Mouse (Mus musculus): ENCODE data around the gene Anks1. TPM values are rescaled to one million over a fixed set of nuclear protein-coding genes. Genes with fewer than 3 reads are reported as not detected.
"Not testable (repeated sequence)": the region's sequence is repeated elsewhere in the genome, so short reads cannot be mapped to it uniquely, and the experiment has no call there.

Anks1 gene
- polyA plus RNA-seq, 1 experiment from 2014 or later: 11.3 TPM

DNA sequence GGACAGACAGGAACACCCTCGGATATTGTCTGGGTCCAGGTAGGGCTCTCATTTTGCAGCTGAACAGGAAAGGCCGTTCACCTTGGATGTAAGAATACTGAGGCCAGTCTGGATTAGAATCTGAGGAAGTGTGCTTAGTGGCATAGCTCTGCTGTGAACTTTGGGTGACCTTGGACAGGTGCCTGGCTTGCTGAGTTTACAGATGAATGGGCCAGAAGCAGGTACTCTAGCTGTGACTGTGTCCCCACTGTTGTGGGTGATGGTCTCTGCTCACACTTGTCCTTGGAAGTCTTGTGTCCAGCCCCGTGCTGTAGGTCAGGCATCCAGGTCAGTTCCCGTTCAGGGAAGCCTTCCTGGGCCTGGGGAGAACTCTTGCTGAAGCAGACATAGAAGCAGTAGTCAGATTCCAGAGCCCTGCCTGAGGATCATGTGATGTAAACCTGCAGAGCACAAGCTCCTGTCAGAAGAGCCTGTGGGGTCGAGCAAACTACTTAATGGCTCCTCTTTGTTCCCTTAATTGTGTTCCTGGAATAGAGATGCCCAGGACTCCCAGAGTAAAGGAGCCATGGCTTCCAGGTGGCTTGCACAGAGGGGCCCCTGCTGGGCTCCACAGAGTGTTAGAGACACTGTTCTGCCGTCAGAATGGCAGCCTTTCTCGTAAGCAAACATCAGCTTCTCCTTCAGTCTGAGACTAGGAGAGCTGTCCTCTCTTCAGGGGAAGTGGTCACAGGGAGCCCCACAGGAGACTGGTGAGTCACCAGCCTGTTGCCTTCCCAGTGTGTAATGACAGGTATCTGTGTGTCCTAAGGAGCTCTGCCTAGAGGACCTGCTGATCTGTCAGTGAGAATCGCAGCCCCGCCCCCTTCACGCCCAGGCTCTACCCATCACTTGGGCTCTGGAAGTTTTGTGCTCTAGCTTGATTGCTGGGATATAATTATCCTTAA is 85.2 kb downstream of the Anks1 start:
- H3K4me3 ChIP-seq (replicated peaks; ENCODE audit: low read depth, low read length): no peak overlapping the region
- 58% methylated on average over 10 of the region's 10 CpGs for WGBS
- H3K9me3 ChIP-seq (replicated peaks; ENCODE audit: low read length): no peaks in the 10 kb centered on the region
- H3K27me3 ChIP-seq (ENCODE audit: insufficient read depth, low read length): no peaks in the 10 kb centered on the region
- no peak for TF ChIP-seq CTCF (IDR thresholded peaks at IDR 0.05; ENCODE audit: low read depth)
- peaks cover 56% of the 10 kb centered on the region for H3K36me3 ChIP-seq (ENCODE audit: insufficient read depth, low read length)
- H3K4me1 ChIP-seq (replicated peaks; ENCODE audit: insufficient read depth, low read length): no peaks in the 10 kb centered on the region; the same call in 1 of the 2 replicates
- DNase-seq (ENCODE audit: low spot score) (no peak), ATAC-seq (replicated peaks; ENCODE audit: low FRiP score, low read depth) (no peak)
- H3K27ac ChIP-seq: peak overlapping the region; percentile 62; the same call in 1 of the 2 replicates
- no peak overlapping the region for H3K4me2 ChIP-seq (ENCODE audit: low read length)
- H3K9ac ChIP-seq (ENCODE audit: low read depth, low read length): no peak overlapping the region

DNA sequence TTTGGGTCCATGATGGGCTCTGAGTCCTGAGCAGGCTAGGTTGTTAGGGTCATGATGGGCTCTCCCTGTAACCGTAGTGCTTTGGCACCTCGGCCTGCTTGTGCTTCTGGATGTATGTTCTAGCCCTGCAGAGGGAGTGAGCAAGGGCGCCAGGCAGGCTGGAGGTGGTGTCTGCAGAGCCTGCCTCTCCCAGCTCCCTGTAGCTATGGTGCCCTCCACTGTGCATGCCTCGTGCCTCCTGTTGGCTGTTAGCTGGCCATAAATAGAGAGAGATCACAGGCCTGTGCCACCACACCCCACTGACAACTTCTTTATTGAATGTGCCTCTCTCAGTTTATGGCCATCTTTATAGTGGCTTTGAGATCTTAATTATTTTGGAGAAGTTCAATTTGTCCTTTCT is 87.2 kb downstream of the Anks1 start:
- no peak overlapping the region for H3K4me2 ChIP-seq (ENCODE audit: low read length)
- no peak for ATAC-seq (replicated peaks; ENCODE audit: low FRiP score, low read depth)
- peaks cover 42% of the 10 kb centered on the region for H3K36me3 ChIP-seq (ENCODE audit: insufficient read depth, low read length)
- WGBS: 63% methylated on average over 4 of the region's 4 CpGs
- no peak for TF ChIP-seq CTCF (IDR thresholded peaks at IDR 0.05; ENCODE audit: low read depth)
- H3K4me1 ChIP-seq (replicated peaks; ENCODE audit: insufficient read depth, low read length): no peaks in the 10 kb centered on the region; the same call in 1 of the 2 replicates
- H3K27ac ChIP-seq: no peak overlapping the region
- no peak overlapping the region for H3K9ac ChIP-seq (ENCODE audit: low read depth, low read length)
- DNase-seq (ENCODE audit: low spot score): no peak
- no peaks in the 10 kb centered on the region for H3K9me3 ChIP-seq (replicated peaks; ENCODE audit: low read length)
- H3K27me3 ChIP-seq (ENCODE audit: insufficient read depth, low read length): no peaks in the 10 kb centered on the region
- no peak overlapping the region for H3K4me3 ChIP-seq (replicated peaks; ENCODE audit: low read depth, low read length)

DNA sequence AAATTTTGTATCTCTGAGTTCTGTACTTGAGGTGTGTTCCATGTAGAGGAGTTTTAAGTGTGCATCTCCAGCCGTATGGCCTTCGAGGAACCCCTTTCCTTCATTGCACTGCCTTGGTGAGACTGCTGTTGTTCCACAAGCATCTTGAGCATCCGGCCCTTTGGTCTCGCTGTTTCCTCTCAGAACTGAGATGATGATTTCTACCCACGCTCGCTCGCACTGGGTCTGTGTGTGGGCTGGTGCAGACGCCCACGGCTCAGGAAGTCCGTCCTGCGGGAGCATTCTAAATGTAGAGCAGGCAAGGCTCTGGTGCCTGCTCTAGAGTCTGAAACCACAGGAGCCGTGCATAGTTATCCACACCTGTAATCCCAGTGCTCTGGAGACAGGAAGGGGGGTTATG is 88.1 kb downstream of the Anks1 start:
- no peak for ATAC-seq (replicated peaks; ENCODE audit: low FRiP score, low read depth)
- peaks cover 33% of the 10 kb centered on the region for H3K36me3 ChIP-seq (ENCODE audit: insufficient read depth, low read length)
- WGBS: 34% methylated on average over 12 of the region's 12 CpGs

DNA sequence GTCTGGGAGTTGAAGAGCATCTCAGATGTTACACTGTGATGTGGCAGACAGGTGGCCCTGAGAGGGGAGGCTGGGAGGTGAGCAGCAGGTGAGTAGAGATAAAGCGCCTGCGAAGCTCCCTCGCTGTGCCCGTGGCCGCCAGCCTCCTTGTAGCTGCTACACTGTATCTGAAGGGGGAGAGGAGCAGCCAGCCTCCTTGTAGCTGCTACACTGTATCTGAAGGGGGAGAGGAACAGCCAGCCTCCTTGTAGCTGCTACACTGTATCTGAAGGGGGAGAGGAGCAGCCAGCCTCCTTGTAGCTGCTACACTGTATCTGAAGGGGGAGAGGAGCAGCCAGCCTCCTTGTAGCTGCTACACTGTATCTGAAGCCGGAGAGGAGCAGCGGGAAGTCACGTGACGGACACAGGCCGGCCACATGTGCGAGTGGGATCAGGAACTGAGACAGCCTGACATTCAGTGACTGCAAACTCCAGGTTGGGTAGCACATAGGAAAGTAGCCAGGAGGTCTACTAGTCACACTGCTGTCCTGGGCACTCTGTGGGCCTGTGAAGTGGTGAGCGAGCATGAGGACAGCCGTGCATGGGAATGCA is 90.7 kb downstream of the Anks1 start:
- H3K4me2 ChIP-seq (ENCODE audit: low read length): not testable (repeated sequence)
- 80% methylated on average over 13 of the region's 13 CpGs for WGBS

More for the DNA sequence above, 88.1 kb downstream of the Anks1 start:
- no peak for DNase-seq (ENCODE audit: low spot score)
- H3K9me3 ChIP-seq (replicated peaks; ENCODE audit: low read length): no peaks in the 10 kb centered on the region
- no peaks in the 10 kb centered on the region; the same call in 1 of the 2 replicates for H3K4me1 ChIP-seq (replicated peaks; ENCODE audit: insufficient read depth, low read length)
- no peak overlapping the region for H3K27ac ChIP-seq
- no peak overlapping the region for H3K4me2 ChIP-seq (ENCODE audit: low read length)
- H3K9ac ChIP-seq (ENCODE audit: low read depth, low read length): no peak overlapping the region
- H3K27me3 ChIP-seq (ENCODE audit: insufficient read depth, low read length): no peaks in the 10 kb centered on the region
- no peak for TF ChIP-seq CTCF (IDR thresholded peaks at IDR 0.05; ENCODE audit: low read depth)
- H3K4me3 ChIP-seq (replicated peaks; ENCODE audit: low read depth, low read length): no peak overlapping the region

DNA sequence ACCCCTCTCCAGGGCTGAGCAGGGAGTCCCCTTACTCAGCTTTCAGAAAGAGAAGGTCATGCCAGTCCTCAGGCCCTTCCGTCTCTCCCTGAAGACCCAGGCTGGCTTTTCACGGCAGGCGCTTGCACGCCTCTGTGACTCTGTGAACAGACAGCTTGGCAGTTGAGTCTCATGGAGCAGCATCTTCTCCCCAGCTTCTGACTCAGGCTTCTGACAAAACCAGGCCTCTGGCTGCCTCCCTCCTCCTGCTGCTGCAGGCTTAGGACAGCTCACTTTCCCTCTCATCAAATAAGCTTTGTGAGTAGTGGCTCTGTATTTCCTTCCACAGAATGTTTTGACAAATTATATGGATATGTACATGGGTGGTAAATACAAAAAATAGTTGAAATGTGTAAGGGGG is 91.3 kb downstream of the Anks1 start:
- H3K4me3 ChIP-seq (replicated peaks; ENCODE audit: low read depth, low read length): no peak overlapping the region
- H3K9ac ChIP-seq (ENCODE audit: low read depth, low read length): no peak overlapping the region
- ATAC-seq (replicated peaks; ENCODE audit: low FRiP score, low read depth) (no peak), DNase-seq (ENCODE audit: low spot score) (no peak)
- WGBS: 47% methylated on average over 4 of the region's 4 CpGs
- no peak for TF ChIP-seq CTCF (IDR thresholded peaks at IDR 0.05; ENCODE audit: low read depth)
- no peaks in the 10 kb centered on the region for H3K27me3 ChIP-seq (ENCODE audit: insufficient read depth, low read length)
- no peak overlapping the region for H3K4me2 ChIP-seq (ENCODE audit: low read length)
- no peaks in the 10 kb centered on the region; the same call in 1 of the 2 replicates for H3K4me1 ChIP-seq (replicated peaks; ENCODE audit: insufficient read depth, low read length)
- no peaks in the 10 kb centered on the region for H3K9me3 ChIP-seq (replicated peaks; ENCODE audit: low read length)
- peaks cover 17% of the 10 kb centered on the region for H3K36me3 ChIP-seq (ENCODE audit: insufficient read depth, low read length)
- H3K27ac ChIP-seq: no peak overlapping the region

More for the DNA sequence above, 90.7 kb downstream of the Anks1 start:
- H3K4me1 ChIP-seq (replicated peaks; ENCODE audit: insufficient read depth, low read length); H3K9me3 ChIP-seq (replicated peaks; ENCODE audit: low read length); H3K27ac ChIP-seq; ATAC-seq (replicated peaks; ENCODE audit: low FRiP score, low read depth); H3K4me3 ChIP-seq (replicated peaks; ENCODE audit: low read depth, low read length); DNase-seq (ENCODE audit: low spot score); H3K27me3 ChIP-seq (ENCODE audit: insufficient read depth, low read length); H3K9ac ChIP-seq (ENCODE audit: low read depth, low read length): not testable (repeated sequence)
- H3K36me3 ChIP-seq (ENCODE audit: insufficient read depth, low read length): peaks cover 19% of the 10 kb centered on the region

DNA sequence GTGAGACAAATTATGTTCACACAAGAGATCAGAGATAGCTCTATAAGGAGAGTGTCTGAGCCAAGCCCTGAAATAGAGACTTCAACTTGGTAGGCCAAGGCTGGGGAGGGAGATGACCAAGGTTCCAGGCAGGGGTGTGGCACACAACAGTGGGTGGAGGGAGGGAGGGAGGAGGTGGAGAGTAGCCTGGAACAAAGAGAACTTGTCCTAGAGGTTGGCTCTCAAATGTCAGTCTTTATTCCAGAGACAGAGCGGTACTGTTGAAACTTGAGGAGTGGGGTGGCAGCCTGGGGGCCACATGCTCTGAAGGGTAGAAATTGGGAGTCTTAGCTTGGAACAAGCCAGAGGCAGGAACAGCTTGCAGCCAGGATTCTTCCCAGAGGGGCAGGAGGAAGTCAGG is 91.7 kb downstream of the Anks1 start:
- no peak for ATAC-seq (replicated peaks; ENCODE audit: low FRiP score, low read depth)
- Histone ChIP-seq H3K4me2 (ENCODE audit: low read length) (no peak overlapping the region), H3K27me3 (ENCODE audit: insufficient read depth, low read length) (no peaks in the 10 kb centered on the region), H3K27ac (no peak overlapping the region), H3K4me3 (replicated peaks; ENCODE audit: low read depth, low read length) (no peak overlapping the region), H3K36me3 (ENCODE audit: insufficient read depth, low read length) (peaks cover 15% of the 10 kb centered on the region), H3K9ac (ENCODE audit: low read depth, low read length) (no peak overlapping the region), H3K4me1 (replicated peaks; ENCODE audit: insufficient read depth, low read length) (peaks cover 1% of the 10 kb centered on the region; the same call in 1 of the 2 replicates), H3K9me3 (replicated peaks; ENCODE audit: low read length) (no peaks in the 10 kb centered on the region)
- 42% methylated on average over 1 of the region's 1 CpGs for WGBS
- TF ChIP-seq CTCF (IDR thresholded peaks at IDR 0.05; ENCODE audit: low read depth): no peak
- DNase-seq (ENCODE audit: low spot score): no peak

Measured in kidney, postnatal 0 days (tissue).